Mouse (Mus musculus): ENCODE results near the gene Gm21663. TPM values are rescaled to one million over a fixed set of nuclear protein-coding genes. Genes with fewer than 3 reads are reported as not detected.
"Not testable (repeated sequence)": the region's sequence is repeated elsewhere in the genome, so short reads cannot be mapped to it uniquely, and the experiment has no call there.

Gm21663 gene
- polyA plus RNA-seq (2015; fragmentation: Nextera tagmentation; extraction: Ambion mirVana), result not detected in 2 replicates

GRCm38 (mm10) chr5:25942281-25942680 is at the start of gene Gm21663:
TSS of gene Gm21663 (minus strand) at chr5:25942381.
- not testable (repeated sequence) for H3K27me3 ChIP-seq; H3K9me3 ChIP-seq (replicated peaks); H3K4me1 ChIP-seq; ATAC-seq (replicated peaks; ENCODE audit: low FRiP score); H3K4me3 ChIP-seq (replicated peaks); H3K36me3 ChIP-seq; H3K27ac ChIP-seq; H3K4me2 ChIP-seq; H3K9ac ChIP-seq
- WGBS, result 51% methylated on average over 2 of the region's 2 CpGs

- H3K36me3 ChIP-seq; ATAC-seq (replicated peaks; ENCODE audit: low FRiP score); H3K4me3 ChIP-seq (replicated peaks); H3K4me1 ChIP-seq; H3K9ac ChIP-seq; H3K4me2 ChIP-seq; H3K9me3 ChIP-seq (replicated peaks); H3K27me3 ChIP-seq; H3K27ac ChIP-seq: not testable (repeated sequence)
- no CpG with 5 or more reads among the region's 3 CpGs for WGBS
Observed at GRCm38 (mm10) chr5:25988550-25988949, 46.4 kb upstream of the Gm21663 start, which contains the start of gene Gm21698. TSS of gene Gm21698 (minus strand) at chr5:25988650.

- not testable (repeated sequence) for H3K27me3 ChIP-seq; H3K36me3 ChIP-seq; H3K27ac ChIP-seq; H3K9ac ChIP-seq; ATAC-seq (replicated peaks; ENCODE audit: low FRiP score); H3K4me3 ChIP-seq (replicated peaks); H3K4me1 ChIP-seq; H3K4me2 ChIP-seq; H3K9me3 ChIP-seq (replicated peaks)
- WGBS, result no CpG with 5 or more reads among the region's 2 CpGs
Observed at GRCm38 (mm10) chr5:25972563-25972962, 30.4 kb upstream of the Gm21663 start, which contains the start of gene Gm21680. TSS of gene Gm21680 (minus strand) at chr5:25972663.

GRCm38 (mm10) chr5:25957050-25957449 is 14.9 kb upstream of the Gm21663 start:
- not testable (repeated sequence) for H3K4me1 ChIP-seq; H3K9me3 ChIP-seq (replicated peaks); H3K27me3 ChIP-seq; H3K36me3 ChIP-seq; H3K9ac ChIP-seq; H3K27ac ChIP-seq
- Histone ChIP-seq H3K4me3 (replicated peaks) (peak overlapping the region; percentile 23; the same call in 1 of the 2 replicates), H3K4me2 (peak overlapping the region; percentile 48)
- ATAC-seq (replicated peaks; ENCODE audit: low FRiP score), result 0 out of 2 replicates have a peak, but pooled peaks have one; percentile 56
- WGBS, result 60% methylated on average over 17 of the region's 17 CpGs

- Histone ChIP-seq H3K4me2 (peak overlapping the region; percentile 48), H3K4me3 (replicated peaks) (peak overlapping the region; percentile 23; the same call in 1 of the 2 replicates)
- H3K36me3 ChIP-seq; H3K27ac ChIP-seq; H3K9me3 ChIP-seq (replicated peaks); H3K9ac ChIP-seq; H3K27me3 ChIP-seq; H3K4me1 ChIP-seq: not testable (repeated sequence)
- WGBS, result 29% methylated on average over 32 of the region's 32 CpGs
- ATAC-seq (replicated peaks; ENCODE audit: low FRiP score), result peak; percentile 49
Observed at GRCm38 (mm10) chr5:25956611-25957010, 14.4 kb upstream of the Gm21663 start.

- H3K9ac ChIP-seq; H3K4me3 ChIP-seq (replicated peaks); H3K36me3 ChIP-seq; H3K27ac ChIP-seq; H3K9me3 ChIP-seq (replicated peaks); H3K27me3 ChIP-seq; H3K4me1 ChIP-seq; ATAC-seq (replicated peaks; ENCODE audit: low FRiP score); H3K4me2 ChIP-seq: not testable (repeated sequence)
- WGBS, result 76% methylated on average over 2 of the region's 2 CpGs
Observed at GRCm38 (mm10) chr5:25954317-25954716, 12.1 kb upstream of the Gm21663 start, which contains the start of gene Gm21671. TSS of gene Gm21671 (minus strand) at chr5:25954417.

- not testable (repeated sequence) for H3K4me1 ChIP-seq; ATAC-seq (replicated peaks; ENCODE audit: low FRiP score)
- WGBS, result 83% methylated on average over 2 of the region's 2 CpGs
Observed at GRCm38 (mm10) chr5:25945391-25945790, 3.2 kb upstream of the Gm21663 start.

GRCm38 (mm10) chr5:25891321-25891720 is 50.9 kb downstream of the Gm21663 start:
- Histone ChIP-seq H3K27me3 (no peaks in the 10 kb centered on the region), H3K9me3 (replicated peaks) (no peaks in the 10 kb centered on the region), H3K4me2 (no peak overlapping the region), H3K27ac (no peak overlapping the region), H3K4me1 (no peaks in the 10 kb centered on the region), H3K36me3 (no peaks in the 10 kb centered on the region), H3K4me3 (replicated peaks) (no peak overlapping the region), H3K9ac (no peak overlapping the region)
- no peak for ATAC-seq (replicated peaks; ENCODE audit: low FRiP score)
- 73% methylated on average over 1 of the region's 1 CpGs for WGBS

More at GRCm38 (mm10) chr5:25945391-25945790, 3.2 kb upstream of the Gm21663 start:
- not testable (repeated sequence) for H3K9ac ChIP-seq; H3K27ac ChIP-seq; H3K36me3 ChIP-seq; H3K27me3 ChIP-seq; H3K9me3 ChIP-seq (replicated peaks); H3K4me2 ChIP-seq; H3K4me3 ChIP-seq (replicated peaks)

GRCm38 (mm10) chr5:25889746-25890382 is 52.3 kb downstream of the Gm21663 start:
- no peak overlapping the region for H3K4me2 ChIP-seq
- H3K27ac ChIP-seq, result no peak overlapping the region
- H3K27me3 ChIP-seq, result no peaks in the 10 kb centered on the region
- ATAC-seq (replicated peaks; ENCODE audit: low FRiP score), result no peak
- H3K4me3 ChIP-seq (replicated peaks), result no peak overlapping the region
- no peaks in the 10 kb centered on the region for H3K9me3 ChIP-seq (replicated peaks)
- H3K36me3 ChIP-seq, result no peaks in the 10 kb centered on the region
- H3K4me1 ChIP-seq, result no peaks in the 10 kb centered on the region
- H3K9ac ChIP-seq, result no peak overlapping the region
- 57% methylated on average over 3 of the region's 3 CpGs for WGBS

GRCm38 (mm10) chr5:25886708-25887107 is 55.5 kb downstream of the Gm21663 start:
- H3K4me1 ChIP-seq, result no peaks in the 10 kb centered on the region
- ATAC-seq (replicated peaks; ENCODE audit: low FRiP score), result no peak
- no peaks in the 10 kb centered on the region for H3K36me3 ChIP-seq
- 18% methylated on average over 3 of the region's 3 CpGs for WGBS
- H3K4me3 ChIP-seq (replicated peaks), result no peak overlapping the region
- H3K9me3 ChIP-seq (replicated peaks), result no peaks in the 10 kb centered on the region
- H3K27ac ChIP-seq, result no peak overlapping the region
- H3K4me2 ChIP-seq, result no peak overlapping the region
- H3K9ac ChIP-seq, result no peak overlapping the region
- no peaks in the 10 kb centered on the region for H3K27me3 ChIP-seq
